Mouse (Mus musculus) Patski (cell line): ENCODE measurements around the gene Nhlrc4. TPM values are rescaled to one million over a fixed set of nuclear protein-coding genes. Genes with fewer than 3 reads are reported as not detected.
A peak's percentile ranks its signal among the peaks of the same experiment; 100 is the strongest.

Experiments
- ATAC-seq: fragments of 100-300 bp; one replicate; pipeline ENCODE4 v1.8.0; 2021
- CTCF ChIA-PET: fragments of 350-600 bp; sonication (Branson Sonifier 250); formaldehyde crosslinking; loops from one replicate; lab custom pipeline; 2022; ENCODE audit warnings: inconsistent platforms; lab: Charles Lee
- POLR2A ChIA-PET: fragments of 350-600 bp; sonication (Branson Sonifier 250); formaldehyde crosslinking; loops from one replicate; lab custom pipeline; 2022; ENCODE audit warnings: antibody characterized with exemption, inconsistent platforms; lab: Charles Lee
- DNase-seq: peaks from one replicate; pipeline ENCODE4 v3.0.0-alpha.2; 2011; ENCODE audit warnings: low read depth, low spot score
- H3K27me3 ChIP-seq: fragments of 371-371 bp; one replicate; pipeline ENCODE4 v1.5.1; 2021
- CTCF ChIP-seq: fragments of 100-300 bp; IDR thresholded peaks from one replicate; pipeline ENCODE4 v1.5.1; 2021
- in situ Hi-C: fragments of 300-500 bp; cut with MboI; formaldehyde crosslinking; loops from 3 replicates; pipeline ENCODE4 v1.11.1; 2018; ENCODE audit warnings: low pct_unique_long_range_greater_than_20kb, mixed read lengths
- polyA plus RNA-seq: library from polyadenylated mRNA; unstranded; gene quantifications from one replicate; pipeline ENCODE4 v1.2.3, GENCODE M21; 2021

The Nhlrc4 gene
- polyA plus RNA-seq, 1 experiment from 2014 or later = 0.05 TPM

GRCm38 (mm10) chr17:25949981-25950380 lies 5.2 kb upstream of the Nhlrc4 start:
- ChIA-PET POLR2A (interaction anchor here (0.5 to 0.6 kb wide), 2 partner anchors 21 to 32 kb away, joined by 4 to 9 read pairs; no protein-coding TSS in a partner anchor), CTCF (no interaction called here)
- ATAC-seq = no peak
- no peak for DNase-seq
- peaks cover 25% of the 10 kb centered on the region for H3K27me3 ChIP-seq
- in situ Hi-C loops = no loop called here
- no peak for TF ChIP-seq CTCF

GRCm38 (mm10) chr17:25948051-25948450 lies 3.3 kb upstream of the Nhlrc4 start:
- in situ Hi-C loops = no loop called here

GRCm38 (mm10) chr17:25947576-25947975 lies 2.8 kb upstream of the Nhlrc4 start:
- no peak for ATAC-seq
- in situ Hi-C loops = no loop called here
- no peak for TF ChIP-seq CTCF
- CTCF ChIA-PET = no interaction called here
- peaks cover 16% of the 10 kb centered on the region for H3K27me3 ChIP-seq
- POLR2A ChIA-PET = no interaction called here
- DNase-seq = no peak

More at GRCm38 (mm10) chr17:25948051-25948450, 3.3 kb upstream of the Nhlrc4 start:
- DNase-seq = no peak
- TF ChIP-seq CTCF = no peak
- ATAC-seq = no peak
- ChIA-PET POLR2A (no interaction called here), CTCF (no interaction called here)
- H3K27me3 ChIP-seq = peaks cover 21% of the 10 kb centered on the region

GRCm38 (mm10) chr17:25946891-25947290 lies 2.1 kb upstream of the Nhlrc4 start:
- TF ChIP-seq CTCF = no peak
- CTCF ChIA-PET = no interaction called here
- DNase-seq = no peak
- no peak for ATAC-seq
- POLR2A ChIA-PET = no interaction called here
- in situ Hi-C loops = no loop called here
- peaks cover 10% of the 10 kb centered on the region for H3K27me3 ChIP-seq

- DNase-seq (no peak), ATAC-seq (no peak)
- no peak for TF ChIP-seq CTCF
- in situ Hi-C loops = no loop called here
- ChIA-PET CTCF (no interaction called here), POLR2A (interaction anchor here (1.1 to 1.5 kb wide), 2 partner anchors 17 to 27 kb away, joined by 3 to 4 read pairs; partner anchors contain the start of gene Rab40c)
- H3K27me3 ChIP-seq = peaks cover 4% of the 10 kb centered on the region
These were observed 1.6 kb upstream of the Nhlrc4 start for GRCm38 (mm10) chr17:25946349-25946748.

- in situ Hi-C loops = no loop called here
- no peaks in the 10 kb centered on the region for H3K27me3 ChIP-seq
- TF ChIP-seq CTCF = no peak
- DNase-seq (no peak), ATAC-seq (peak; percentile 61)
- ChIA-PET CTCF (interaction anchor here (1.3 kb wide), 1 partner anchor 61 kb away, joined by 3 read pairs; no protein-coding TSS in a partner anchor), POLR2A (interaction anchor here (1.1 to 1.5 kb wide), 2 partner anchors 17 to 26 kb away, joined by 3 to 4 read pairs; partner anchors contain the start of gene Rab40c)
These were observed 875 bp upstream of the Nhlrc4 start for GRCm38 (mm10) chr17:25945517-25946155.

GRCm38 (mm10) chr17:25943769-25944168 lies 992 bp downstream of the Nhlrc4 start:
- in situ Hi-C loops = no loop called here
- TF ChIP-seq CTCF = no peak
- no peaks in the 10 kb centered on the region for H3K27me3 ChIP-seq
- ATAC-seq (no peak), DNase-seq (no peak)
- POLR2A ChIA-PET = no interaction called here
- CTCF ChIA-PET = interaction anchor here (1.1 to 1.2 kb wide), 3 partner anchors 17 to 49 kb away, joined by 3 to 4 read pairs (median 3); no protein-coding TSS in a partner anchor

GRCm38 (mm10) chr17:25943221-25943620 lies 1.5 kb downstream of the Nhlrc4 start:
- no peak for DNase-seq
- H3K27me3 ChIP-seq = no peaks in the 10 kb centered on the region
- no peak for ATAC-seq
- ChIA-PET POLR2A (interaction anchor here (1.0 kb wide), 1 partner anchor 12 kb away, joined by 3 read pairs; no protein-coding TSS in a partner anchor), CTCF (interaction anchor here (1.1 to 1.2 kb wide), 2 partner anchors 17 to 19 kb away, joined by 3 read pairs; no protein-coding TSS in a partner anchor)
- in situ Hi-C loops = no loop called here
- no peak for TF ChIP-seq CTCF

- in situ Hi-C loops = no loop called here
- TF ChIP-seq CTCF = no peak
- ChIA-PET POLR2A (interaction anchor here (0.7 to 1.6 kb wide), 3 partner anchors 13 to 29 kb away, joined by 3 to 5 read pairs (median 3); no protein-coding TSS in a partner anchor), CTCF (interaction anchor here (1.1 to 1.2 kb wide), 4 partner anchors 18 to 49 kb away, joined by 3 read pairs; no protein-coding TSS in a partner anchor)
- DNase-seq (no peak), ATAC-seq (no peak)
- no peaks in the 10 kb centered on the region for H3K27me3 ChIP-seq
These were observed 2.1 kb downstream of the Nhlrc4 start for GRCm38 (mm10) chr17:25942597-25943151.

GRCm38 (mm10) chr17:25941511-25942241 lies 3.1 kb downstream of the Nhlrc4 start:
- TF ChIP-seq CTCF = no peak
- no peak for DNase-seq
- H3K27me3 ChIP-seq = no peaks in the 10 kb centered on the region
- in situ Hi-C loops = no loop called here
- CTCF ChIA-PET = interaction anchor here (1.1 to 1.2 kb wide), 2 partner anchors 21 to 48 kb away, joined by 3 read pairs; no protein-coding TSS in a partner anchor
- peak; percentile 10 for ATAC-seq
- POLR2A ChIA-PET = interaction anchor here (0.7 to 1.6 kb wide), 3 partner anchors 21 to 44 kb away, joined by 3 to 5 read pairs (median 3); partner anchors contain the start of gene Capn15
